Mouse (Mus musculus) MEL (cell line): Measurements from ENCODE around the gene Gdf1.

Source experiments
- GATA1 ChIP-seq: IDR thresholded peaks from 2 replicates; pipeline ENCODE4 v1.6.1; 2011; ENCODE audit warnings: low read depth, low read length, improper control_type of control experiment
- POLR2A ChIP-seq, 2 experiments: IDR thresholded peaks; 2 replicates each; pipeline ENCODE4 v1.6.1; 2011 to 2012; ENCODE audit warnings: low read length in 2 of 2, mild to moderate bottlenecking in 2 of 2, control low read depth in 1 of 2, improper control_type of control experiment in 1 of 2, low read depth in 1 of 2, moderate library complexity in 1 of 2; ENCODE audit not compliant: control insufficient read depth in 1 of 2, insufficient read depth in 1 of 2, poor library complexity in 1 of 2
- TAL1 ChIP-seq: IDR thresholded peaks from 2 replicates; pipeline ENCODE4 v1.6.1; 2012; ENCODE audit warnings: mild to moderate bottlenecking, inconsistent platforms, low read length, moderate library complexity, mixed read lengths
- TBP ChIP-seq: IDR thresholded peaks from 2 replicates; pipeline ENCODE4 v1.8.0; 2011; ENCODE audit warnings: low read depth, low read length, improper control_type of control experiment
- ZC3H11A ChIP-seq: IDR thresholded peaks from 2 replicates; pipeline ENCODE4 v1.6.1; 2012; ENCODE audit warnings: low read depth, mild to moderate bottlenecking, inconsistent platforms, low read length, improper control_type of control experiment

- TF ChIP-seq ZC3H11A: no peak
- TF ChIP-seq GATA1: no peak
- peak; percentile 16 to 97 for TF ChIP-seq POLR2A (IDR thresholded peaks at IDR 0.05; ENCODE audit: control insufficient read depth in 1 of 2, insufficient read depth in 1 of 2, low read depth in 1 of 2, low read length in 2 of 2, poor library complexity in 1 of 2)
- TF ChIP-seq TBP: peak; percentile 60
- no peak for TF ChIP-seq TAL1
These were observed 23.7 kb downstream of the Gdf1 start, which contains the start of gene Upf1 for GRCm38 (mm10) chr8:70353194-70353817.
